Mouse (Mus musculus): Measurements from ENCODE around the gene Rtel1. TPM values are rescaled to one million over a fixed set of nuclear protein-coding genes. Genes with fewer than 3 reads are reported as not detected.

Rtel1 gene
- polyA plus RNA-seq, 1 experiment from 2014 or later: 49.2 TPM

- Histone ChIP-seq H3K27me3 (peaks cover 15% of the 10 kb centered on the region), H3K4me1 (peaks cover 2% of the 10 kb centered on the region), H3K27ac (no peak overlapping the region), H3K9ac (no peak overlapping the region), H3K4me3 (no peak overlapping the region), H3K4me2 (replicated peaks) (no peak overlapping the region), H3K9me3 (replicated peaks) (no peaks in the 10 kb centered on the region), H3K36me3 (peaks cover 40% of the 10 kb centered on the region)
- ATAC-seq (ENCODE audit: low FRiP score): no peak
- WGBS: 32% methylated on average over 3 of the region's 3 CpGs
Observed at GRCm38 (mm10) chr2:181302041-181302440, 17.5 kb upstream of the Rtel1 start.

- Histone ChIP-seq H3K4me2 (replicated peaks) (no peak overlapping the region), H3K27me3 (peaks cover 23% of the 10 kb centered on the region), H3K4me1 (peaks cover 8% of the 10 kb centered on the region), H3K27ac (no peak overlapping the region), H3K9ac (no peak overlapping the region), H3K9me3 (replicated peaks) (no peaks in the 10 kb centered on the region), H3K4me3 (no peak overlapping the region), H3K36me3 (peaks cover 59% of the 10 kb centered on the region)
- no peak for ATAC-seq (ENCODE audit: low FRiP score)
- 94% methylated on average over 1 of the region's 1 CpGs for WGBS
Observed at GRCm38 (mm10) chr2:181304944-181305343, 14.6 kb upstream of the Rtel1 start.

DNA sequence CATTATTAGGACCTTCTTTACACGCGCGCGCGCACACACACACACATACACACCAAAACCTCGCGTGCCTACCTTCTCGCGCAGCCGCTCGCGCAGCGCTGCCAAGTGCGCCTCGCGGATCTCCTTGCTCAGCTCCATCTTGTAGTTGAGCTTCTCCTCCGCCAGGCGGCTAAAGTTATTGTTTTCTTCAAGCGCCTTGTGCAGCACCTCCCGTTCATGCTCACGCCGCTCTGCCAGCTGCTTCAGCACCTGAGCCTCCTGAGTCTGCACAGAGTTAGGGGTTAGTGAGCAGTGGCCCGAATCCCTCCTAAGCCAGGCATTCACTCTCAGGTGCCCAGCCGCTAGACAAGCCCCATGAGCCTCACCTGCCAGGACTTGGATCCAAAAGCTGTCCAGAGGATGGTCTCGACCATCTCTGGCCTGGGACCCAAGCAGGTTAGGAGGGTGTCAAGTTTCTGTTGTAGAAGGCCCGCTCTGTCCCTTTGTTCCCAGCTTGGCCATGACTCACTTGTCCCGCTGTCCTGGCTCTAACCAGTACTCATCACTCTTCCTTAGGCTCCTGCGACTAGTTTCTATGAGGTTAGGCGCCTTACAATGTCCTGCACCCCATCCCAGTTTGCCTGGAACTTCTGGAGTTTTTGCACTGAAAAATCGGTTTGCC, 12.3 kb upstream of the Rtel1 start:
- no peak overlapping the region for H3K9ac ChIP-seq
- H3K27me3 ChIP-seq: peaks cover 27% of the 10 kb centered on the region
- H3K9me3 ChIP-seq (replicated peaks): no peaks in the 10 kb centered on the region
- peak; percentile 50 for ATAC-seq (ENCODE audit: low FRiP score)
- no peak overlapping the region; the same call in 1 of the 2 replicates for H3K4me2 ChIP-seq (replicated peaks)
- peaks cover 42% of the 10 kb centered on the region for H3K36me3 ChIP-seq
- H3K4me1 ChIP-seq: peaks cover 12% of the 10 kb centered on the region
- H3K4me3 ChIP-seq: no peak overlapping the region
- H3K27ac ChIP-seq: no peak overlapping the region
- WGBS: 11% methylated on average over 30 of the region's 30 CpGs

DNA sequence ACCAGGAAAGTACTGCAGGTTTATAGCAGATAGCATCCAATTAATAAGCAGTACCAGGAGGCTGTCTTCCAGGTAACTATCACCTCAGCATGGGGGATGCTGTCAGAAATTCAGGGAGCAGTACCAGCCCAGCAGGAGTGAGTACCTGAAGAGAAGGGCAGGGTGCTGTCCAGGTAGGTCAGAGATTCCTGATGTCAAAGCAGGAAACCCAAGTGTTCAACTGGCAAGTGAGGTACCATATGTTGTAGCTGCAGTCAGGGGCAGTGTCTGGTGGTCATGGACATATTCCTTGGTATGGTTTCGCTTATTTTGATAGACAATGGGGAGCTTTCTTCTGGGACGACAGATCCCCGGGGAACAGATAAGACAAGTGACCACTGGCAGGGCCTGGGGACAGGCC, 7.1 kb upstream of the Rtel1 start:
- peak overlapping the region; percentile 67 for H3K4me3 ChIP-seq
- H3K27ac ChIP-seq: no peak overlapping the region
- peak overlapping the region; percentile 92 for H3K9ac ChIP-seq
- H3K27me3 ChIP-seq: peaks cover 28% of the 10 kb centered on the region
- peak overlapping the region; percentile 63 for H3K4me2 ChIP-seq (replicated peaks)
- no peaks in the 10 kb centered on the region for H3K9me3 ChIP-seq (replicated peaks)
- peaks cover 16% of the 10 kb centered on the region for H3K36me3 ChIP-seq
- WGBS: 64% methylated on average over 3 of the region's 3 CpGs
- peaks cover 20% of the 10 kb centered on the region for H3K4me1 ChIP-seq
- ATAC-seq (ENCODE audit: low FRiP score): no peak

DNA sequence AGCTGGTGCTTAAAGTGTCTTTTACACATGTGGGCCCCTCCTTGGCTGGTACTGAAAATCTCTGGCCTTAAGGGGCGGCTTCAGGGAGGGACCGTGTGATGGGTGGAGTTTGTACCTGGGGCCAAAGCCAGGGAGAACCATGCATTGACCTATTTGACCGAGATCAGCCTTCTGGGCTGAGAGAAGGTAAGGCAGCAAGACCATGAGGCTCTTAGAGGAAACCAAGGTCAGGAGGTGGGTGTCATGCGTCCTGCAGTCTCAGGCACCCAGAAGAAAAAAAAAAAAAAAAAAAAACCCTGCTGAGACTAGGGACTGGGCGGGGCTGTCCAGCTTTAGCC, 6.6 kb upstream of the Rtel1 start:
- peak overlapping the region; percentile 92 for H3K9ac ChIP-seq
- H3K36me3 ChIP-seq: peaks cover 11% of the 10 kb centered on the region
- WGBS: 20% methylated on average over 5 of the region's 5 CpGs
- peak overlapping the region; percentile 67 for H3K4me3 ChIP-seq
- peak overlapping the region; percentile 63 for H3K4me2 ChIP-seq (replicated peaks)
- H3K9me3 ChIP-seq (replicated peaks): no peaks in the 10 kb centered on the region
- ATAC-seq (ENCODE audit: low FRiP score): peak; percentile 9; the same call in 1 of the 2 replicates
- H3K27ac ChIP-seq: peak overlapping the region; percentile 94
- peaks cover 22% of the 10 kb centered on the region for H3K27me3 ChIP-seq
- H3K4me1 ChIP-seq: peaks cover 18% of the 10 kb centered on the region

GRCm38 (mm10) chr2:181313344-181314079, 6.0 kb upstream of the Rtel1 start:
- peak overlapping the region; percentile 63 for H3K4me2 ChIP-seq (replicated peaks)
- peak overlapping the region; percentile 94 for H3K27ac ChIP-seq
- WGBS: 2% methylated on average over 35 of the region's 35 CpGs
- H3K4me1 ChIP-seq: peaks cover 18% of the 10 kb centered on the region
- peak; percentile 84 for ATAC-seq (ENCODE audit: low FRiP score)
- H3K9ac ChIP-seq: peak overlapping the region; percentile 92
- peaks cover 5% of the 10 kb centered on the region for H3K36me3 ChIP-seq
- H3K27me3 ChIP-seq: peaks cover 22% of the 10 kb centered on the region
- H3K9me3 ChIP-seq (replicated peaks): no peaks in the 10 kb centered on the region
- H3K4me3 ChIP-seq: peak overlapping the region; percentile 67

GRCm38 (mm10) chr2:181314080-181314810, 5.3 kb upstream of the Rtel1 start, which contains the start of gene Stmn3:
Gene Stmn3 (minus strand): TSS chr2:181314500.
- Histone ChIP-seq H3K36me3 (no peaks in the 10 kb centered on the region), H3K27me3 (peaks cover 22% of the 10 kb centered on the region), H3K9ac (peak within 1 kb of the TSS; percentile 92), H3K27ac (peak within 1 kb of the TSS; percentile 94), H3K4me1 (peaks cover 21% of the 10 kb centered on the region), H3K4me2 (replicated peaks) (peak within 1 kb of the TSS; percentile 63), H3K4me3 (peak within 1 kb of the TSS; percentile 67), H3K9me3 (replicated peaks) (no peaks in the 10 kb centered on the region)
- 6% methylated on average over 21 of the region's 23 CpGs for WGBS
- ATAC-seq (ENCODE audit: low FRiP score): peak; percentile 88

DNA sequence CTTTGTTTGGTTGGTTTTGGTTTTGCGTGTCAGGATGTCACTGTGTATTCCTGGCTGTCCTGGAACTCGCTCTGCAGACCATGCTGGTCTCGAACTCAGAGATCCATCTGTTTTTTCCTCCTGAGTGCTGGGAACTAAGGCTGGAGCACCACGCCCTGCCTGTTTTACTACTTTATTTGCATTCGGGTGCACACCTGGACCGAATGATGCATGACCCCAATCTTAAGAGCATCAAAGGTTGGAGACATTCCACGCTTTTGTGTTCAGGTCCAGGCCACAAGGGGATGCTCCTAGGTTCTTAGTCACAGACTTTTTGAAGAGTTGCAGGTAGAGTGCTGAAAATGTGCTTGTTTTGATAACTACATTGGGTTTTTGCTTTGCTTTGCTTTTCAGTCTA, 562 bp downstream of the Rtel1 start:
- peak overlapping the region; percentile 59 for H3K4me3 ChIP-seq
- H3K9ac ChIP-seq: peak overlapping the region; percentile 60
- WGBS: 24% methylated on average over 7 of the region's 7 CpGs
- peak overlapping the region; percentile 64 for H3K4me2 ChIP-seq (replicated peaks)
- no peaks in the 10 kb centered on the region for H3K27me3 ChIP-seq
- H3K36me3 ChIP-seq: peaks cover 30% of the 10 kb centered on the region
- peaks cover 14% of the 10 kb centered on the region for H3K4me1 ChIP-seq
- no peaks in the 10 kb centered on the region for H3K9me3 ChIP-seq (replicated peaks)
- ATAC-seq (ENCODE audit: low FRiP score): no peak
- H3K27ac ChIP-seq: 0 out of 2 replicates have a peak overlapping the region, but pooled peaks have one; percentile 49

- no peak overlapping the region for H3K4me3 ChIP-seq
- peaks cover 50% of the 10 kb centered on the region for H3K36me3 ChIP-seq
- 73% methylated on average over 5 of the region's 5 CpGs for WGBS
- H3K9ac ChIP-seq: no peak overlapping the region
- H3K27me3 ChIP-seq: no peaks in the 10 kb centered on the region
- H3K4me1 ChIP-seq: peaks cover 14% of the 10 kb centered on the region
- H3K4me2 ChIP-seq (replicated peaks): no peak overlapping the region
- no peak overlapping the region for H3K27ac ChIP-seq
- no peak for ATAC-seq (ENCODE audit: low FRiP score)
- no peaks in the 10 kb centered on the region for H3K9me3 ChIP-seq (replicated peaks)
Observed at GRCm38 (mm10) chr2:181322136-181322535, 2.6 kb downstream of the Rtel1 start.

DNA sequence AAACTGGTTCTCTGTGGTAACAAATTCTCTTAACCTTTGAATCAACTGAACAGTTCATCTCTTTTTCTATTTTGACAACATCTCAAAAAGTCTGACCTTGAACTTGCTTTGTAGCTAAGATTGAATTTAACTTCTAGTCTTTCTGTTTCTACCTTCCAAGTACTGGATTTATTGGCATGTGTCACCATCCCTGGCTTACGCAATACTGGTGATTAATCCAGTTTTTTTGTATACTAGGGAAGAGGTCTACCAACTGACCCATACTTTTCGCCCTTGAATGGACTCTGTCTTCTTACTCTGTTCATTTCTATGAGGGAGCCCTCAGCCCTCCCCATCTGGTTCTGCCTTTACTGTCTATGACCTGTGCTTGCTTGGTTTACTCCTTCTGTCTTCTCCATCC, 6.6 kb downstream of the Rtel1 start:
- 94% methylated on average over 2 of the region's 2 CpGs for WGBS
- no peak overlapping the region for H3K4me2 ChIP-seq (replicated peaks)
- H3K27ac ChIP-seq: no peak overlapping the region
- H3K36me3 ChIP-seq: peaks cover 82% of the 10 kb centered on the region
- no peak overlapping the region for H3K4me3 ChIP-seq
- H3K9ac ChIP-seq: no peak overlapping the region
- no peaks in the 10 kb centered on the region for H3K4me1 ChIP-seq
- H3K27me3 ChIP-seq: no peaks in the 10 kb centered on the region
- H3K9me3 ChIP-seq (replicated peaks): no peaks in the 10 kb centered on the region
- ATAC-seq (ENCODE audit: low FRiP score): no peak

DNA sequence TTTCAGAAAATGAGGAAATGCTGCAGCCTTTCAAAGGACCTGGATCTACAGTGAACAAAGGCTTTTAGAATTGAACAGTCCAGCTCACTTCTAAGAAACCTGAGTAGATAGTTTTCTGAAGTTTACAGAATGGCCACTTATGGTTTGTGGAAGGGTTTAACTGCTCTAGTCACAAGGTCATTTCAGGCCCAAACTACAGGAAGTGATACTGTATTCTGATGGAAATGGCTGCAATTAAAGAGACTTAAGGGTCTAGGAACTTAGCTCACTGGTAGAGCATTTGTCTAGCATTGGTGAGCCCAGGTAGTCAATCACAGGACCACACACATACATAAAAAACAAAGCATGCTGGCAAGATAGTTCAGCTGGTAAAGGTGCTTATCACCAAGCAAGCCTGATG, 13.0 kb downstream of the Rtel1 start:
- H3K27ac ChIP-seq: no peak overlapping the region
- no peaks in the 10 kb centered on the region for H3K9me3 ChIP-seq (replicated peaks)
- peaks cover 75% of the 10 kb centered on the region for H3K36me3 ChIP-seq
- no peak overlapping the region for H3K4me3 ChIP-seq
- H3K9ac ChIP-seq: no peak overlapping the region
- H3K27me3 ChIP-seq: no peaks in the 10 kb centered on the region
- H3K4me1 ChIP-seq: no peaks in the 10 kb centered on the region
- no peak for ATAC-seq (ENCODE audit: low FRiP score)
- no peak overlapping the region for H3K4me2 ChIP-seq (replicated peaks)

DNA sequence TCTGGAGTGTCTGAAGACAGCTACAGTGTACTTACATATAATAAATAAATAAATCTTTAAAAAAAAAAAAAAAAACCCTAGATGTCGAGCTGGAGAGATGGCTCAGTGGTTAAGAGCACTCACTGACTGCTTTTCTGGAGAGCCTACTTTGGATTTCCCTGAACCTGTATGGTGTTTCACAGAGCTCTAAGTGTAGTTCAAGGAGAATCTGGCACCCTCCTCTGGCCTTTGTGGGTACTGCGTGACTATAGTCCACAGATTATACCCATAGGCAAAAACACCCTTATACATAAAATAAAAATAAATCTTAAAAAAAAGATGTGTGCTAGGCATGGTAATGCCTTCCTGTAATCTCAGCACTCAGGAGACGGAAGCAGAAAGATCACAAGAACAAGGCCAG, 14.5 kb downstream of the Rtel1 start:
- Histone ChIP-seq H3K9ac (no peak overlapping the region), H3K36me3 (peaks cover 72% of the 10 kb centered on the region), H3K9me3 (replicated peaks) (no peaks in the 10 kb centered on the region), H3K27me3 (no peaks in the 10 kb centered on the region), H3K4me2 (replicated peaks) (no peak overlapping the region), H3K4me3 (no peak overlapping the region), H3K4me1 (no peaks in the 10 kb centered on the region), H3K27ac (no peak overlapping the region)
- WGBS: 64% methylated on average over 3 of the region's 3 CpGs
- ATAC-seq (ENCODE audit: low FRiP score): no peak

Data from hindbrain, embryonic 12.5 days (tissue).